Mouse (Mus musculus): ENCODE data around the gene Zfp609. TPM values are rescaled to one million over a fixed set of nuclear protein-coding genes. Genes with fewer than 3 reads are reported as not detected.

Zfp609 gene
- total and polyA plus RNA-seq, 2 experiments: 2.8 to 4.4 TPM

DNA sequence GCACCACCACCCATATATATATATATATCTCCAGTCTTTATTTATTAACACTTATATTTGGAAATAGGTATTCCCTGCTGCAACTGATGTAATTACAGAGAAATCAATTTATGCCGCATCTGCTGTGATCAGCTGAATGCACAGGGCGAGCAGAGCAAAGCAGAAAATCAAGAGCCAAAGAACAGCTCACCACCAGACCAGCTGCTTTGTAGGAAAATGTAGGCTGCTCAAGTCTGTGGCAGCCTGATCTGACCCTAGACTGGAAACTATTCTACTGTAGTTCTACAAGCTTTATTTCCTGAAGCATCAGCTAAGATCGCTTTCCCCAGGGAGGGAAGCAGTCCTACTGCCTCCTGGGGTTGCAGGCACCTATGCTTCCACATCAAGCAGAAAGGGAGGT lies 33.9 kb downstream of the Zfp609 start:
- H3K36me3 ChIP-seq (ENCODE audit: control insufficient read depth, insufficient read depth, low read length): peaks cover 4% of the 10 kb centered on the region; the same call in 1 of the 2 replicates
- TF ChIP-seq CTCF (IDR thresholded peaks at IDR 0.05; ENCODE audit: low read depth, low read length) (no peak), POLR2A (IDR thresholded peaks at IDR 0.05; ENCODE audit: extremely low read depth, insufficient read depth, low read length) (no peak)
- no peak for DNase-seq (ENCODE audit: extremely low read depth, low read depth, low spot score)
- H3K4me1 ChIP-seq (ENCODE audit: control insufficient read depth, insufficient read depth, low read length): peaks cover 2% of the 10 kb centered on the region; the same call in 1 of the 2 replicates
- no peaks in the 10 kb centered on the region for H3K27me3 ChIP-seq (ENCODE audit: control insufficient read depth, insufficient read depth, low read length)
- H3K27ac ChIP-seq (replicated peaks; ENCODE audit: insufficient read depth, low read depth, low read length): no peak overlapping the region
- no peak overlapping the region for H3K9ac ChIP-seq (ENCODE audit: low read depth, low read length)
- H3K79me2 ChIP-seq (ENCODE audit: control insufficient read depth, insufficient read depth, low read length): peaks cover 26% of the 10 kb centered on the region; the same call in 1 of the 2 replicates
- 93% methylated on average over 3 of the region's 3 CpGs for WGBS
- no peak overlapping the region for H3K4me3 ChIP-seq (ENCODE audit: insufficient read depth, low read depth, low read length)

- DNase-seq (ENCODE audit: extremely low read depth, low read depth, low spot score): no peak
- no peak overlapping the region for H3K4me3 ChIP-seq (ENCODE audit: insufficient read depth, low read depth, low read length)
- H3K79me2 ChIP-seq (ENCODE audit: control insufficient read depth, insufficient read depth, low read length): peaks cover 26% of the 10 kb centered on the region; the same call in 1 of the 2 replicates
- H3K9ac ChIP-seq (ENCODE audit: low read depth, low read length): no peak overlapping the region
- TF ChIP-seq CTCF (IDR thresholded peaks at IDR 0.05; ENCODE audit: low read depth, low read length) (no peak), POLR2A (IDR thresholded peaks at IDR 0.05; ENCODE audit: extremely low read depth, insufficient read depth, low read length) (no peak)
- H3K27ac ChIP-seq (replicated peaks; ENCODE audit: insufficient read depth, low read depth, low read length): no peak overlapping the region
- peaks cover 4% of the 10 kb centered on the region; the same call in 1 of the 2 replicates for H3K36me3 ChIP-seq (ENCODE audit: control insufficient read depth, insufficient read depth, low read length)
- 63% methylated on average over 3 of the region's 3 CpGs for WGBS
- H3K4me1 ChIP-seq (ENCODE audit: control insufficient read depth, insufficient read depth, low read length): peaks cover 2% of the 10 kb centered on the region; the same call in 1 of the 2 replicates
- H3K27me3 ChIP-seq (ENCODE audit: control insufficient read depth, insufficient read depth, low read length): no peaks in the 10 kb centered on the region
Measured at GRCm38 (mm10) chr9:65793086-65793485, 34.3 kb downstream of the Zfp609 start.

- H3K4me1 ChIP-seq (ENCODE audit: control insufficient read depth, insufficient read depth, low read length): peaks cover 2% of the 10 kb centered on the region; the same call in 1 of the 2 replicates
- peaks cover 4% of the 10 kb centered on the region; the same call in 1 of the 2 replicates for H3K36me3 ChIP-seq (ENCODE audit: control insufficient read depth, insufficient read depth, low read length)
- H3K4me3 ChIP-seq (ENCODE audit: insufficient read depth, low read depth, low read length): no peak overlapping the region
- no peaks in the 10 kb centered on the region for H3K27me3 ChIP-seq (ENCODE audit: control insufficient read depth, insufficient read depth, low read length)
- DNase-seq (ENCODE audit: extremely low read depth, low read depth, low spot score): no peak
- TF ChIP-seq CTCF (IDR thresholded peaks at IDR 0.05; ENCODE audit: low read depth, low read length): no peak
- no peak for TF ChIP-seq POLR2A (IDR thresholded peaks at IDR 0.05; ENCODE audit: extremely low read depth, insufficient read depth, low read length)
- no peak overlapping the region for H3K9ac ChIP-seq (ENCODE audit: low read depth, low read length)
- H3K79me2 ChIP-seq (ENCODE audit: control insufficient read depth, insufficient read depth, low read length): peaks cover 26% of the 10 kb centered on the region; the same call in 1 of the 2 replicates
- H3K27ac ChIP-seq (replicated peaks; ENCODE audit: insufficient read depth, low read depth, low read length): no peak overlapping the region
Measured at GRCm38 (mm10) chr9:65791846-65792245, 35.5 kb downstream of the Zfp609 start.

GRCm38 (mm10) chr9:65791106-65791505 lies 36.3 kb downstream of the Zfp609 start:
- no peak overlapping the region for H3K9ac ChIP-seq (ENCODE audit: low read depth, low read length)
- no peaks in the 10 kb centered on the region for H3K27me3 ChIP-seq (ENCODE audit: control insufficient read depth, insufficient read depth, low read length)
- H3K79me2 ChIP-seq (ENCODE audit: control insufficient read depth, insufficient read depth, low read length): peaks cover 26% of the 10 kb centered on the region; the same call in 1 of the 2 replicates
- WGBS: 65% methylated on average over 4 of the region's 4 CpGs
- no peak for DNase-seq (ENCODE audit: extremely low read depth, low read depth, low spot score)
- no peak for TF ChIP-seq POLR2A (IDR thresholded peaks at IDR 0.05; ENCODE audit: extremely low read depth, insufficient read depth, low read length)
- no peak for TF ChIP-seq CTCF (IDR thresholded peaks at IDR 0.05; ENCODE audit: low read depth, low read length)
- H3K36me3 ChIP-seq (ENCODE audit: control insufficient read depth, insufficient read depth, low read length): peaks cover 4% of the 10 kb centered on the region; the same call in 1 of the 2 replicates
- H3K4me1 ChIP-seq (ENCODE audit: control insufficient read depth, insufficient read depth, low read length): peaks cover 3% of the 10 kb centered on the region; the same call in 1 of the 2 replicates
- H3K27ac ChIP-seq (replicated peaks; ENCODE audit: insufficient read depth, low read depth, low read length): no peak overlapping the region
- H3K4me3 ChIP-seq (ENCODE audit: insufficient read depth, low read depth, low read length): no peak overlapping the region

DNA sequence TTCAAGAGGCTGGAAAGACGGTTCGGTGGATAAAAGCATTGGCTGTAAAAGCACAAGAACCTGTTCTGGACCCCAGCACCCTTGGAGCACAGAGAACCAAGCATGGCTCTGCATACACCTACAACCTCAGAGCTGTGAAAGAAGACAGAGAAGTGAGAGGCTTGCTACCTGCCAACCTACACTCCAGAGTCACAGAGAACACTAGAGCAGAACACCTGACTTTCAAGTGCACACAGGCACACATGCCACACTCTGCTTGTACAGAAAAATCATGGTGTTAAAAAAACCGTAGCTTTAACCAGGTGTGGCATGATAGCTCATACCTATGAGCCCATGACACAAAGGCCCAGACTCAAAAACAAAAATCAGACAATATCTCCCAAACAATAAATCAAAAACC lies 37.6 kb downstream of the Zfp609 start:
- Histone ChIP-seq H3K4me1 (ENCODE audit: control insufficient read depth, insufficient read depth, low read length) (peaks cover 6% of the 10 kb centered on the region; the same call in 1 of the 2 replicates), H3K27ac (replicated peaks; ENCODE audit: insufficient read depth, low read depth, low read length) (no peak overlapping the region), H3K4me3 (ENCODE audit: insufficient read depth, low read depth, low read length) (no peak overlapping the region), H3K27me3 (ENCODE audit: control insufficient read depth, insufficient read depth, low read length) (no peaks in the 10 kb centered on the region), H3K79me2 (ENCODE audit: control insufficient read depth, insufficient read depth, low read length) (peaks cover 17% of the 10 kb centered on the region; the same call in 1 of the 2 replicates), H3K36me3 (ENCODE audit: control insufficient read depth, insufficient read depth, low read length) (peaks cover 4% of the 10 kb centered on the region; the same call in 1 of the 2 replicates), H3K9ac (ENCODE audit: low read depth, low read length) (no peak overlapping the region)
- WGBS: 94% methylated on average over 3 of the region's 3 CpGs
- DNase-seq (ENCODE audit: extremely low read depth, low read depth, low spot score): no peak
- TF ChIP-seq CTCF (IDR thresholded peaks at IDR 0.05; ENCODE audit: low read depth, low read length): no peak
- no peak for TF ChIP-seq POLR2A (IDR thresholded peaks at IDR 0.05; ENCODE audit: extremely low read depth, insufficient read depth, low read length)

GRCm38 (mm10) chr9:65788556-65788955 lies 38.8 kb downstream of the Zfp609 start:
- 51% methylated on average over 4 of the region's 4 CpGs for whole genome bisulfite sequencing
- Histone ChIP-seq H3K27me3 (ENCODE audit: control insufficient read depth, insufficient read depth, low read length) (no peaks in the 10 kb centered on the region), H3K4me3 (ENCODE audit: insufficient read depth, low read depth, low read length) (no peak overlapping the region), H3K27ac (replicated peaks; ENCODE audit: insufficient read depth, low read depth, low read length) (no peak overlapping the region), H3K36me3 (ENCODE audit: control insufficient read depth, insufficient read depth, low read length) (peaks cover 2% of the 10 kb centered on the region; the same call in 1 of the 2 replicates), H3K4me1 (ENCODE audit: control insufficient read depth, insufficient read depth, low read length) (peaks cover 6% of the 10 kb centered on the region; the same call in 1 of the 2 replicates), H3K79me2 (ENCODE audit: control insufficient read depth, insufficient read depth, low read length) (peaks cover 17% of the 10 kb centered on the region; the same call in 1 of the 2 replicates), H3K9ac (ENCODE audit: low read depth, low read length) (no peak overlapping the region)
- TF ChIP-seq POLR2A (IDR thresholded peaks at IDR 0.05; ENCODE audit: extremely low read depth, insufficient read depth, low read length) (no peak), CTCF (IDR thresholded peaks at IDR 0.05; ENCODE audit: low read depth, low read length) (no peak)
- no peak for DNase-seq (ENCODE audit: extremely low read depth, low read depth, low spot score)
